Mouse (Mus musculus) cortical plate, adult 2 months (tissue): ENCODE measurements around the gene Scn1b.

Experiments used
- CTCF ChIP-seq: fragments of 200-500 bp; IDR thresholded peaks from 2 replicates; pipeline ENCODE4 v1.5.1; 2011; ENCODE audit warnings: mild to moderate bottlenecking, control low read depth, low read length; ENCODE audit not compliant: insufficient read depth; ENCODE audit errors: extremely low read depth
- POLR2A ChIP-seq: fragments of 200-500 bp; IDR thresholded peaks from 2 replicates; pipeline ENCODE4 v1.6.1; 2011; ENCODE audit warnings: mild to moderate bottlenecking, low read length, control low read depth; ENCODE audit not compliant: insufficient read depth; ENCODE audit errors: extremely low read depth

GRCm38 (mm10) chr7:31148086-31148485 is 21.3 kb upstream of the Scn1b start:
- TF ChIP-seq CTCF (no peak), POLR2A (no peak)
